Mouse (Mus musculus): ENCODE measurements around the gene Snrpa. TPM values are rescaled to one million over a fixed set of nuclear protein-coding genes. Genes with fewer than 3 reads are reported as not detected.
A peak's percentile ranks its signal among the peaks of the same experiment; 100 is the strongest.

Snrpa gene
- total RNA-seq, 2 experiments from 2014 or later = 83.8 to 84.1 TPM

DNA sequence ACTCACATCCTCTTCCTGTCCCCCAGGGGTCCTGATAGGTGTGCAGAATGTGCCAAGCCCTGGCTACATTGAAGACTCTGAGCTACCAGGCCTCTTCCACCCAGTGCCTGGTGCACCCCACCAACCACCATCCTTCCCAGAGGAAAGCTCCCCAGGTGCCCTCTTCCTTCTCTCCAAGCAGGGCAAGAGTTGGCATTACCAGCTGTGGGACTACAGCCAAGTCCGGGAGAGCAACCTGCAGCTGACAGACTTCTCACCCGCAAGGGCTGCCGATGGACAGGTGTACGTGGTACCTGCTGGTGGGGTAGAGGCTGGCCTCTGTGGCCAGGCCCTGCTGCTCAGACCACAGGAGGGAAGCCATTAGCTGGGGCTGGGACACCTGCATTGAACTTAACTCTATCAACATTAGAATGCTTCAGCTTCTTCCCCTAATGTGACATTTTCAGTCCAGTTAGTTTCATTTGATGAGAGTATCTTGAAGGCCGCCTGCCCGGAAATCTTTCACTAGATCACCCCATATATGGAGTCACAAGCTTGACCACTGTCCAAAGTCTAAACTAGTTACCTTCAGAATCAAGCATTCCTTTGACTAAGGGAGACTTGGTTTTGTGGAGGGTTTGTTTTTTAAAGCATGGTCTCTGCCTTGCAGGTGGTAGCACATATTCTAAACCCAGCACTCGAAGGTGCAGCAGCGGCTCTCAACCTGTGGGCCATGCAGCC lies 7.8 kb upstream of the Snrpa start:
- DNase-seq (ENCODE audit: low spot score in 2 of 2) = no peak

DNA sequence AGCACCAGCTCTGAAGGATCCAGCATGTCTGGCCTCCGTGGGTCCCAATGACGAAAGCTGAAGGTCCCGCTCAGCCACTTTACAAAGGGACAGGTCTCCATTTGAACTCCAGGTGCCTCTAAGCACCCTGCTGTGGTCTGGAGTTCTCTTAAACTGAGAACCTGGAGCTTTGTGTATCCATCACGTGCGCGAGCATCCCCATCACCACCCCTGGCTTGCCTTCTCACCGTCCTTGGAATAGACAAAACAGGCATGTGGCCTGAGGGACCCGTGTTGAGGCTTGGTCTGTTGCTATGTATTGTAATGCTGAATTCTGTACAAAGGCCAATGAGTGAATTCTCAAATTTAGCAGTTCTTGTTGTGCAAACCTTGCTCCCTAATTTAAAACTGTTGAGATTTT lies 2.7 kb upstream of the Snrpa start:
- no peak for DNase-seq (ENCODE audit: low spot score in 2 of 2)

DNA sequence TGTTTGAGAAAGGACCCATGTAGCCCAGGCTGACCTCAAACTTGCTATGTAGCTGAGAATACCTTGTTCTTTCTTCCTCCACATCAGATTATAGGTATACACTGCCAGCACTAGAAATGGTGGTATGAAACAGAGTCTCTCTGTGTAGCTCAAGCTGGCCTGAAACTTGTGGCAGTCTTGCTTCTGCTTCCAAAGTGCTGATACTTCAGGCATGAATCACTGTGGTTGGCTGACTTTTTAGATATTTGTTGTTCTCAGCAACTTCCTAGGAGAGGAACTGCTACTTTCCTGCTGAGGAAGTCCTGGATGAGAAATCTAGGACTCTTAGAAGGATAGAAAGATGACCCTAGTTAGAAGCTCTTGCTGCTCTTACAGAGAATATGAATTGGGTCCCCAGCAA lies 2.3 kb upstream of the Snrpa start:
- DNase-seq (ENCODE audit: low spot score in 2 of 2) = no peak

DNA sequence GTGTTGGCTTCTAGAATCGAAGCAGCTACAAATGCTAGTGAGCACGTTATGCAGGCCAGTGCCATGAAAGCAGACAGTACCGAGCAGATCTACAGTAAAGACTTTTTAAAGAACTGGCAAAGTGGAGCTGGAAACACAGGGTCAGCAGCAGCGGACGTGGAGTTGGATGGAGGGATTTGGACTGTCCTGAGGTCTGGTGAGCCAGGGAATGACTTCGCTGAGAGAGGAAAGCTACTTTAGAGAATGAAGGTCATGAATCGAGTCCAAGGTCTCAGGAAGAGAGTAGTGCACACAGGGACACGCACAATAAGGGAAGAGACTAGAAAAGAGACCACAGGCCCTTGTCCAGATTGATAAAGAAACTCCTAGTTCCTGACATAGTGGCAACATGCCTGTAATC lies 1.6 kb upstream of the Snrpa start:
- no peak for DNase-seq (ENCODE audit: low spot score in 2 of 2)

DNA sequence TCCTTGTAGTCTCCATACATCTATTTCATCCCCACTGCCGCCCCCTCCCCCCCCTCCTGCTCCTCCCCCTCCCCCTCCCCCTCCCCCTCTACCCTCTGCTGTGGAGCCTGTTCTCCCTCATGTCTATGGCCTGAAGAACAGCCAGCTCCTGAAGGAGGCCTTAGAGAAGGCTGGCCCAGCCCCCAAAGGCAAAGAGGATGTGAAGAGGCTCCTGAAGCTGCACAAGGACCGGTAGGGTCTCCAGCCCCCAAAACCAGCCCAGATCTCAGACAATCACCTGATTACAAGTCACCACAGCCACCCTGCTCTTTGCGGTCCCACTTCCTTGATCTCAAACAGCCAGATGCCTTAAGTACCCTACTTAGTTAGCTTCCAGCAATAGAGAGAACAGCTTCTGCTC lies 1.1 kb upstream of the Snrpa start:
- DNase-seq (ENCODE audit: low spot score in 2 of 2) = no peak

DNA sequence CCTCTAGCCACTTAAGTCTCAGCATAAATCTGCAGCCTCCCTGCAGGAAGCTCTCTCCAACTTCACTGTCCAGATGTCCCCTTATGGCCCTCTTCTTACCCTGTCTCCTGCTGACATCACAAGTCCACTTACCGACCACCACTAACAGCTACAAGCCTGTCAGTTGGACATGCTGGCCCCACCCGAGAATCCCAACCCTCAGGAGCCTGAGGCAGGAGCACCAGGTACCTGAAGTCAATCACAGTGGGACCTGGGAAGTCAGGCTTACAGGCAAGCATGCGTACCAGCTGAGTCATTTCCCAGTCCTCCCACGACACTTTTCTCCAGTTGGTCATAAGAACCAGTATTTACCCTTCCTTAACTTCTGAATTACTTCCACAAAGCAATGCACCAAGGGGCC lies 2.3 kb downstream of the Snrpa start:
- DNase-seq (ENCODE audit: low spot score in 2 of 2) = no peak

DNA sequence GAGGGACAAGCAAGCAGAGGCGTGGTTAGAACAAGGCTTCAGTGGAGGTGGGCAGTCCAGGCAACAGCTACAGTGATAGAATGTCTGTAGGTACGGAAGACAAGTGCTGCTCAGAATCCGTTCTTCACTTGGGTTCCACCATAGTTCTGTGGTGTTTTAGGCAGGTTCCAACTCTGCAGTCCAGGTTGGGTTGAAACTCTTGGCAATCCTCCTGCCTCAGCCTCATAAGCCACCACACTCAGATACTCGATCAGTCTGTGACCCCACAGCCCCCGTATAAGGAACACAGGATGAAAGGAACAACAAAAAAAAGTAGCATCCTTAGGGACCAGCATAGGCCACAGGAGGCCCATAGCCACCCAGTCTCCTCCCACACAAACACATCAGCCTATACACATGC lies 3.6 kb downstream of the Snrpa start:
- no peak for DNase-seq (ENCODE audit: low spot score in 2 of 2)

DNA sequence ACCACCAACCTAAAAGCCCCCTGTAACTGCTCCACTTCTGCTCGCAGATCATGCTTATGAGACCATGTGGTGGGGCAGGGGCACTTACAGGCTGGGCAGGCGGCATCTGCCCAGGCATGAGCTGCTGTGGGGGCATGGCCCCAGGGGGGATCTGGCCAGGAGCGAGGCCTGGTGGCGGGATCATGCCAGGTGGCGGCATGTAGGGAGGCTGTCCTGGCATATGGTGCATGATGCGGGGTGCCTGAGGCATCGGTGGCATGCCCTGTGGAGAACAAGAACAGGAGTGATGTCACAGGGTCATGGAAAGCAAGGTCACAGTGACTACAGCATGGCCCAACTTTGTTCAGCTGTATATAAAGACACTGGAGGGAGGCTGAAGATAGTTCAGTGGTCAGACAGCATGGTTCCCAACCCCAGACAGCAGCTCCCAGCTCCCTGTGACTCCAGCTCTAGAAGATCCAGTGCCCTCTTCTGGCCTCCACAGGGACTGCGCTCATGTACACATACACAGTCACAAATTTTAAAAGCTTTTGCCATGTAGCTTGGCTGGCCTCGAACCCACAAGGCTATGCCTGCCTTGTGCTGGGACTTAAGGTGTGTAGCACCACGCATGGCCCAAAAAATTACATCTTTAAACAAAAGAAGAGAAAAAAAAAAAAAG lies 6.7 kb downstream of the Snrpa start:
- no peak for DNase-seq (ENCODE audit: low spot score in 2 of 2)

DNA sequence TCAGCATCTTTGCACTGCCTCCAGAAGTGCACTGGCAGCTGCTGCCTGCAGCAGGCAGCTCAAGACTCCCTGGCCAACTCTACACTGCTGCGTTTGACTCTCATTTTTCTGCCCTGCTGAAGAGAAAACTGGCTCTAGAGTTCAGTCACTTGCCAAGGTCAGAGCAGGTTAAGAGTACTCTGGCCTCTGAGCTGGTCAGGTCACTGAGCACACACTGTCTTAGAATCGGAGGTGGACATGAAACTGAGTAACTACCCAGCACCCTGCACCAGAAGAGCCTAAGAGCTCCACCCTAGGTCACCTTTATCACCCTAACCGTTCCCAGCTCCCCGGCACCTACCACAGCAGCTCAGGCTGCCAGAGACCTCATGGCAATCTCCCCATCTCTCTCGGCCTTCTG lies 10.1 kb downstream of the Snrpa start:
- no peak for DNase-seq (ENCODE audit: low spot score in 2 of 2)

DNA sequence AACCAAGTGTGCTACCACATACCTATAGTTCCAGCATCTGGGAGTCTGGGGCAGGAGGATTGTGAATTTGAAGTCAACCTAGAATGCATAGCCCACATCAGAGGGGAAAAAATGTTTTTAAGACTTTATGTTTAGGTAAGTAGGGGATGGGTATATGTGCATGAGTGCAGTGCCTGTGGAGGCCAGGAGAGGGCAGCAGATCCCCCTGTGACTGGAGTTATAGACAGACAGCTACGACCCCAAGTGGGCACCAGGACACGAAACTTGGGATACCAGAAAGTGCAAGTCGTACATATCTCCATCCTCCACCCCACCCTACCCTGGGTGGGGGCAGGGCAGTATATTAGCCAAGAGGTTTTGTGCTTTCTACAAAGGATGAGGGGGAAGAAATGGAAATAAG lies 11.1 kb downstream of the Snrpa start:
- no peak for DNase-seq (ENCODE audit: low spot score in 2 of 2)

DNA sequence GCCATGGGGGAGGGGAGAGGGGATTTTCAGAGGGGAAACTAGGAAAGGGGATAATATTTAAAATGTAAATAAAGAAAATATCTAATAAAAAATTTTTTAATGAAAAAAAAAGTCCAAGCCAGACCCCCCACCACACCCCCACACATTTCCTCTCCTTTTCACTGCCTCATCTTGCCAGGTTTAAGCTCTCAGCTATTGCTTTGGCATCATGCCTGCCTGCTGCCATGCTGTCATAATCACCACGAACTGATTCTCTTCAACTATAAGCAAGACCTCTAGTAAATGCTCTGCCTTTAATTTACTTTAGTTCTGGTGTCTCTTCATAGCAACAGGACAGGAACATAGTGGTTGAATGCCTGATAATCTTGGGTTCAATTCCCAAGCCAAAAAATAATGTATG lies 13.6 kb downstream of the Snrpa start:
- DNase-seq (ENCODE audit: low spot score in 2 of 2) = no peak

DNA sequence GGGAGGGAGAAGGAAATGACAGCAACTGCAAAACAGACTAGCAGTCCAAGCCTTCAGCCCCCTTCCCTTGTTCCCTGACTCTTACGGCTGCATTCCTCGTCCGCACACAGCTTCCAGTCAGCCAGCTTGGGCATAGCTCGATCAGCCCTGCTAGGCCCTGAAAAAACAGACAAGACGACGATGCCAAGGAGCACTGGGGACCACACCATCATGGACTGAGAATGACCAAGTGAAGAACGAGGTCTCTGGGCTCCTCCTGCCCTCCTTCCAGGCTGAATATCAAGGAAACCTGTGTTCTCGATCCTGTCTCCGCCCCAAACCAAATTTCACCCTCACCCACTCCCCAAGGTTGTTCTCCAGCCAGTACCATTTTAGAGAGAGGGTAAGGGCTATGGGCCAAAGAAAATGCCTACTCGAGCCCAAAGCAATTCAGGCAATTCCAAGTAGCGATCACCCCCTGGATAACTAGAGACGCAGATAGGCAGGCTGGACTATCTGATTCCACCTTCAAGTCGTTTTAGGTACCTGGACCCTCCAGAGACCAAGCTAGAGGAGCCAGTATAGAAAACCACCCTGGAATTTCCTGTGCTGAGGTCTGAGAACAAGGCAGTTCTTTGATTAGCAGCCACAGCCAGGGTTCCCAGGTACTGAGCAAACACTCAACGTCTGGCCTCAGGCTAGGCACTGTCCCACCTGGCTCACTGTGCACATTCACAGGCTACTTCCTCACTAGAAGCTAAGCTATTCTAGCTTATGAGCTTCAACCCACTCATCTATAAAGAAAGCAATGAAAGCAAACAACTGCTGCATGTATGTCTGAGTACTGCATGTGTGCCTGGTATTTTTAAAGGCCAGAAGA lies 15.0 kb downstream of the Snrpa start, which contains the start of the genes Gm21983 and Mia:
TSS of gene Gm21983 (minus strand) at position 250 of the 859 bp plus-strand sequence.
TSS of gene Mia (minus strand) at position 321 of the 859 bp plus-strand sequence.
- DNase-seq (ENCODE audit: low spot score in 2 of 2) = no peak

DNA sequence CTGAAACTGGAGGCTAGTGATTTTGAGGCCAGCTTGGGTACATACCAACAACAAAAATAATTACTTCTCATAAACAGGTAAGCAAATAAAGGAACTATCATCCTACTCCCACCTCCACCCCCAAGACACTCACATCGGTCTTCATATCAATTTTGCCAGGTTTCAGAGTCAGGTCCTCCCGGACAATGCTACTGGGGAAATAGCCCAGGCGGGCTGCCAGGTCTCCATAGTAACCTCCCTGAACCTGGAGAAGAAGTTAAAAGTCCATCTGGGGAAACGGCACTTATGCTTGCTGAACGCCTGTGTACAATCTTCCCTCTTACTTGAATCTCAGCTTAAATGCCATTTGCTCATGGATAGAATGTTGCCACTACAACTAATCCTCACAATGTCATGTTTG lies 16.0 kb downstream of the Snrpa start:
- no peak for DNase-seq (ENCODE audit: low spot score in 2 of 2)

DNA sequence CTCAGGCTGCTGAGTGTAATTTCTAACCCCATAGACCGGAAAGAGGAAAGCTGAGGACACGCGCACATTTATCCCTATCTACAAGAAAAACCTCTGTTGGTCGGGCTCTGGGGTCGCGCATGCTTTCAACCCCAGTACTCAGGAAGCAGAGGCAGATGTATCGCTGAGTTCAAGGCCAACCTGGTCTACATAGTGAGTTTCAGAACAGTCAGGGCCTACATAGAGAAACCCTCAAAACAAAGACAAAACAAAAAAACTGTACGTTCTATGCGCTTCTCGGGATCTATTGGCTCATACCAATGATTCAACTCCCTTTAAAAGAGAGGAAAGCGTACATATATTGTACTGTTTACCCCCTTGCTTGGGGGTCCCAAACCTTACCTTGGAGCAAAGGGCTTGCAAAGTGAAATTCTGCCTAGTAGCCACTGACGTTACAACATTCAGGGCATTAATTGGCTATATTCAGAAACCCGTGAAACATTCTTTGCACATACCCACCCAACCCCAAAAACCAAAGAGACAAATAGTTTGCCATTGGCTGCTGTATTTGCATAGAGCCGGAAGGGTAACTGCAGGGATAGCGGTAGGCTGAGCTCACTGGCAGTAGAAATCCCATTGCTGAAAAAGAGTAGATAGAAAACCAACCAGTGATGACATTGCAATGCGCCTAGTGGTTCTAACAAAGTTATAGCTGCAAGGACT lies 16.7 kb downstream of the Snrpa start:
- no peak for DNase-seq (ENCODE audit: low spot score in 2 of 2)

DNA sequence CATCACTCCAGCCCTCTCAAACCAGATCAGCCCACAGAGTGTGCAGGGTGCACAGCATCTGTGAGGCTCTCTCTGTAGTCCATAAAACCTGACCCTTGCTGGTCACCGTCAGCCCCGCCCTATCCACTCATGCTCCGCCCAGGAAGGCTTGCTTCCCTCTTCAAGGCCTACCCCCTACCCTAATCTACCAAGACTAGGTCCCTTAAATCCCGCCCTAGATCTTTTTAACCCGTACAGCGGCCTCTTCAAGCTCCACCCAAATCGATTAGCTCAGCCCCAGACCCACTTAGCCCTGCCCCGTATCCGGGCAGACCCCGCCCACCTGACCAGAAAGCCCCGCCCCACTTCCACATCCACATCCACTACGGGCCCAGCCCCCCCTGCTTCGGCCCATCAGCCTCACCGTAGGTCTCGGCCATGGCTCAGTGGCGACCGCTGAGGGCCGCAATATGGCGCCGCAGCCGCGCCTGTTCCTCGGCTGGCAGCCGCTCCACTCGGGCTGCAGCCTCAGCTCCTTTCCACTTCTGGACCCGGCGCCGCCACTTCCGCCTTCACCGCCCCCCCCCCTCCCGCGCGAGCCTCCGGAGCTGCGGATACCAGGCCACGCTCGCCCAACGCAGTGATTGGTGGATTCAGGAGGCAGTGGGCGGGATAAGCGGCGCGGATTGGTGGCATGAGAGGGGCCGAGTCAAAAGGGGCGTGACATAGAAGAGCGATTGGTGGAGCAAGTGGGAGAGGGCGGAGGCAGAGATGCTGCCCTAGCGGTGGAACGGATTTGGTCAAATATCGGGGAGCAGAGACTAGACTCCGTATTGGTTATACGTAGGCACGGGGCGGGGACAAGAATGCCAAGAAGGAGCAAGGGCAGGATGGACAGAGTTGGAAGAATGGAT lies 17.5 kb downstream of the Snrpa start, which contains the start of gene Rab4b:
TSS of gene Rab4b (minus strand) at position 573 of the 893 bp plus-strand sequence.
- peak; percentile 100 for DNase-seq (ENCODE audit: low spot score in 2 of 2)

DNA sequence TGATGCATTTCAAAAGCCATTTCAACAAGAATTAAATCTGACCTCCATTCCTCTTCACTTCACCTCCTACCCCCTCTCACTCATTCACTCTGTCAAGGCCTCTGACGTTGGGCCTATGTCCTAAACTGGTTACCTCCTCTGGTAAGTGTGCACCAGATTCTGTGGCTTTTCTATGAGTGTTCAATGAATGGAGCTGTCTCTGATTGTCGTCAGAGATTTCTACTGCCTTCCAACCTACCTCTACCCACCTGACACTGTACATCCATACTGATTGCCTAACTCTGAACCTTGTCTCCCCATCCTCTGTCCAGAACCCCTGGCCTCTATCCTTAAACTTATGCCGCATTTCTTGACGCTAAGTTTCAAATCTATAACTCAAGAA lies 18.1 kb downstream of the Snrpa start:
- DNase-seq (ENCODE audit: low spot score in 2 of 2) = no peak

DNA sequence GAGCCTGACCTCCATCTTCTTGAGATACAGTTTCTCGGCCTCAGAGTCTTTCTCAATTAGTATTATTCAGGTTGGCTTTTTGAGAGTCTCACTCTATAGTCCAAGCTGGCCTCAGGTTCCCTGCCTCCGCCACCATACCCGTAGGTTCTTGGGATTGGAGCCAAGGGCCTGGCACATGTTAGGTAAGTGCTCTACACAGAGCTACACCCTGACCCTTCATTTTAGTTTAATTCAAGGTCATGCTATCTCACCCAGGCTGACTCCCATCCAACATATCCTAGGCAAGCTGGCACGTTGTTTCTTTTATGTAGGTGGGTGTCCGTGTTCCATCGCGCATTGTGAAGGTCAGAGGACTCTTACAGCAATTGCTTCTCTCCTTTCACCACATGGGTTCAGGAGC lies 21.2 kb downstream of the Snrpa start:
- no peak for DNase-seq (ENCODE audit: low spot score in 2 of 2)

DNA sequence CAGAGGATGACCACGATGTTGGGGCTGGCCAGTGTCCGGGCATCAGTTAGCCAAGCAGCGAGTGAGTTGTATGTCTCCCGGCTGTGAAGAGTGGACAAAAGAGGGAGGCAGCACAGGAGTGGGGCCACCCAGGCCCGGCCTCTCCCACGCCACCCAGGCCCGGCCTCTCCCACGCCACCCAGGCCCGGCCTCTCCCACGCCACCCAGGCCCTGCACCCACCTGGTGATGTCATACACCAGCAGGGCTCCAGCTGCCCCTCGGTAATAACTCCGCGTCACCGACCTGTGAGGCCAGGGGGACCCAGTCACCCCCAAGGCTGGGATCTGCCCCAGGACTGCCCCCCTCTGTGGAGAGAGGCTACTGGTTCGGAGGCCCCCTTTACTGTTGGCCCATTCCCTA lies 21.6 kb downstream of the Snrpa start:
- DNase-seq (ENCODE audit: low spot score in 2 of 2) = no peak

DNA sequence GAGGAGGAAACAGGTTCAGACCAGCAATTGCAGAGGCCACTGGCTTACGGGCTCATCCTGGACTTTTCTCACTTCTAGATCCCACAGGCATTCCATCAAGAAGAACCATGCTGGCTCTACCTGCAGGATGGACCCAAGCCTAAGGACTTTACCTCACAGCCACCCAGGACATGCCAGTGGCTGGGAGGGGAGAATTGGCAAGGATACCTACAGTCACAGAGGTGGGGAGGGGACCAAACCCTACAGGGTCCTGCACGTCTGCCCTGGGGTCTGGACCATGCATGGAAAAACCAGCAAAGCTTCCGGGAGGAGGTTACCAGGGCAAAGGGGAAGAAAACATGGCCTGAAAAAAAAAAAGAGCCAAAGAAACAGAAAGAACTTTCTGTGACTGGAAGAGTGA lies 25.1 kb downstream of the Snrpa start:
- no peak for DNase-seq (ENCODE audit: low spot score in 2 of 2)

DNA sequence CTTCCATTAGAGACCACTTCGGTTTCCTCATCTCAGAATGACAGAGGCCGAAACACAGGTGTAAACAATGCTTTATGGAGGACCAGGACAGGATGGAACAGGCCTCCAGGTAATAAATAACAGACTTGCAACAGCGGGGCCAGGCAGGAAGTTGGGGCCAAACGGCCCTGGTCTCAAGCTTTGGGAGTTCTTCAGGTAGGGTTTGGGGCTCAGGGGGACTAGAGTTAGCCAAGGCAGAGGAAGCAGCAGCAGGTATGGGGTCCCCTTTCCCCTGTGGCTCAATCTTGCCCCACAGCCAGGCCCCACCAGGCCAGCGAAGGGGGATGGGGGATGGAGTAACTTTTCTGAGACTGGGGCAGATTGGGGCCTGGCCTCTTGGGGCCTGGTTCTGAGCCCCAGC lies 27.7 kb downstream of the Snrpa start:
- DNase-seq (ENCODE audit: low spot score in 2 of 2) = no peak
